Comparison of ENCODE assay signal across 10 mouse cellular contexts in genomic region chr15:63704636-63705035, GRCm38 (mm10).
"Had no signal": no experiment of that assay in that cellular context is flagged by ENCODE, and none has a peak within 500 bp of the region (broad histone marks: within the 10 kb centered on the region; RNA-seq: fewer than 3 reads in every experiment).

No protein-coding gene starts in this region.

- H3K27ac ChIP-seq: intestine, embryonic 15.5 days; limb, embryonic 13.5 days; midbrain, embryonic 12.5 days; stomach, postnatal 0 days had no signal

- H3K9ac ChIP-seq: intestine, embryonic 15.5 days; limb, embryonic 13.5 days; liver, embryonic 13.5 days; midbrain, embryonic 12.5 days had no signal

- H3K4me3 ChIP-seq: intestine, embryonic 15.5 days; limb, embryonic 13.5 days; liver, embryonic 13.5 days; midbrain, embryonic 12.5 days had no signal

- H3K4me1 ChIP-seq: intestine, embryonic 15.5 days; limb, embryonic 13.5 days; midbrain, embryonic 12.5 days had no signal

- H3K27me3 ChIP-seq: intestine, embryonic 15.5 days; limb, embryonic 13.5 days; liver, embryonic 13.5 days; midbrain, embryonic 12.5 days had no signal

- DNase-seq: kidney, adult 18-20 months; kidney, postnatal 10 days; liver, embryonic 13.5 days; lung, adult 2 months; lung, postnatal 14 days; thymus, postnatal 4 days had no signal

- H3K36me3 ChIP-seq: intestine, embryonic 15.5 days; limb, embryonic 13.5 days; liver, embryonic 13.5 days; midbrain, embryonic 12.5 days had no signal

- H3K4me2 ChIP-seq: intestine, embryonic 15.5 days; limb, embryonic 13.5 days; liver, embryonic 13.5 days; midbrain, embryonic 12.5 days had no signal

- H3K9me3 ChIP-seq: intestine, embryonic 15.5 days; limb, embryonic 13.5 days; liver, embryonic 13.5 days; midbrain, embryonic 12.5 days had no signal

- ATAC-seq: intestine, embryonic 15.5 days had no signal
